Mouse (Mus musculus) erythroblast, embryonic 14.5 days (primary cell): ENCODE results near the gene Ptges2. TPM values are rescaled to one million over a fixed set of nuclear protein-coding genes. Genes with fewer than 3 reads are reported as not detected.

Experiments used
- H3K27me3 ChIP-seq: 2 replicates; pipeline ENCODE4 v1.6.1; 2012; ENCODE audit warnings: inconsistent platforms; ENCODE audit not compliant: control insufficient read depth
- H3K36me3 ChIP-seq: 2 replicates; pipeline ENCODE4 v1.6.1; 2012; ENCODE audit warnings: mild to moderate bottlenecking, inconsistent platforms; ENCODE audit not compliant: control insufficient read depth
- H3K4me1 ChIP-seq: 2 replicates; pipeline ENCODE4 v1.6.1; 2012; ENCODE audit warnings: inconsistent platforms; ENCODE audit not compliant: control insufficient read depth
- H3K4me3 ChIP-seq: replicated peaks from 2 replicates; pipeline ENCODE3; 2012; ENCODE audit warnings: moderate library complexity, mild to moderate bottlenecking, inconsistent platforms
- H3K9me3 ChIP-seq: 2 replicates; pipeline ENCODE4 v1.6.1; 2012; ENCODE audit warnings: low read length, inconsistent platforms, mixed read lengths; ENCODE audit not compliant: control insufficient read depth
- GATA1 ChIP-seq: IDR thresholded peaks from 2 replicates; pipeline ENCODE4 v1.6.1; 2012; ENCODE audit warnings: low read length, inconsistent platforms, mixed read lengths
- TAL1 ChIP-seq: IDR thresholded peaks from 3 replicates; pipeline ENCODE4 v1.6.1; 2012; ENCODE audit warnings: low read length, inconsistent platforms, mixed read lengths
- polyA plus RNA-seq: library from polyadenylated mRNA; stranded (reverse); fragments of >175 nt; gene quantifications from 2 replicates; pipeline ENCODE4 v1.2.3, GENCODE M21; 2012

The Ptges2 gene
- polyA plus RNA-seq, 1 experiment, result 0.21 TPM

DNA sequence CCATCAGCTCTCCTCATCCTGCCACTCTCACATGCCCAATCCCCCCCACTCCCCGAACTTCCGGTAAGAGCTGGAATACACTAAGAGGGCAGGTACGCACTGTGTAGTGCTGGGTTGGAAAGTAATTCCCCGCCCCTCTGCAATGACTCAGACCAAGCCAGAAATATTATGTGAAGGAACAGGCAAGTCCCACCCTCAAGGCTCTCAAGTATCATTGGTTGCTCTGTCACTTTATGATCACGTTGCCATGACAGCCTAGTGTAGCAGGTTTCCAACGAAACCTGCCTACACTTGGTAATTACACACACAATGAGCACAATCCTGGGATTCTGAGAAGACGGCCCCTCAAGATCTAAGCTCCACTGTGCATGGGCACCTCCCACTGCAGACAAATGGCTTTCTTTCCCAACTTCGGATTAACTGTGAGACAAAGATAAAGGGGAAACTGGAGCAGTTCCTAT, 32.6 kb downstream of the Ptges2 start:
- TF ChIP-seq TAL1, result no peak
- no peak for TF ChIP-seq GATA1
- Histone ChIP-seq H3K27me3 (no peaks in the 10 kb centered on the region), H3K36me3 (no peaks in the 10 kb centered on the region), H3K4me1 (peaks cover 49% of the 10 kb centered on the region), H3K9me3 (no peaks in the 10 kb centered on the region), H3K4me3 (no peak overlapping the region)

GRCm38 (mm10) chr2:32429215-32429891, 33.7 kb downstream of the Ptges2 start:
- peaks cover 42% of the 10 kb centered on the region for H3K4me1 ChIP-seq
- TF ChIP-seq TAL1 (no peak), GATA1 (no peak)

GRCm38 (mm10) chr2:32430701-32431676, 35.3 kb downstream of the Ptges2 start:
- TF ChIP-seq GATA1 (no peak), TAL1 (no peak)
- Histone ChIP-seq H3K4me3 (no peak overlapping the region), H3K9me3 (no peaks in the 10 kb centered on the region), H3K36me3 (no peaks in the 10 kb centered on the region), H3K4me1 (peaks cover 30% of the 10 kb centered on the region), H3K27me3 (no peaks in the 10 kb centered on the region)

More at GRCm38 (mm10) chr2:32429215-32429891, 33.7 kb downstream of the Ptges2 start:
- no peaks in the 10 kb centered on the region for H3K9me3 ChIP-seq
- H3K36me3 ChIP-seq, result no peaks in the 10 kb centered on the region
- no peak overlapping the region for H3K4me3 ChIP-seq
- H3K27me3 ChIP-seq, result no peaks in the 10 kb centered on the region

DNA sequence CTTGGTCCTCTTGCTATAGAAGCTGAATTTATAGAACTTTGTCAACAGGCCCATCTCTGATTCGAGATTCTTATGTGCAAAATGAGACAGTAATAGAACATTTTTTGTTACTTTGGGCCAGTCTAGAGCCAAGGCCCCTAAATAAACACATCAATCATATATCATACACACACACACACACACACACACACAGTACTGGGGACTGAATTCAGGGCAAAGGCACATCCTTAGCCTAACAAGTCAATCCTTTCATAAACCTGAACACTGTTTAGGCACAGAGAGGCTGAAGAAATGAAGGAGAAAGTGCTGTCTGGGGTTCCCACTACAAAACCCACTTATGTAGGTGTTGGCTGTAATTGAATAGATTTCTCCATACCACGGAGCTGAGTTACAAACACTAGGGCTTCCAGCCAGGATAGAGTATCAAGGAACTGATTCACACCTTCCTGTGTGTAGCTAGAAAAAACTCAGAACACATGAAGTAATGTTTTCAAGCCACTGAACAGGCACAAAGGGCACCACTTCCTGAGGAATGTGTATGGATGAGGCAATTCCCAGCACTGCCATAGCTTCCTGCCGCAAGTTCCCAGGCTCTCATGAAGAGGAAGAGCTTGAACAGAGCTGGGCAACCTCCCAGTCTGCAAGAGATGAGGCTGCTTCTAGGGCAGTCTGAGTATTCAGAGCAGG, 41.1 kb downstream of the Ptges2 start:
- H3K27me3 ChIP-seq, result no peaks in the 10 kb centered on the region
- H3K4me3 ChIP-seq, result no peak overlapping the region
- H3K9me3 ChIP-seq, result no peaks in the 10 kb centered on the region
- H3K4me1 ChIP-seq, result peaks cover 6% of the 10 kb centered on the region
- peaks cover 2% of the 10 kb centered on the region for H3K36me3 ChIP-seq
- no peak for TF ChIP-seq GATA1
- no peak for TF ChIP-seq TAL1

GRCm38 (mm10) chr2:32437612-32438166, 42.0 kb downstream of the Ptges2 start:
- H3K4me1 ChIP-seq, result peaks cover 6% of the 10 kb centered on the region
- H3K36me3 ChIP-seq, result peaks cover 2% of the 10 kb centered on the region
- no peak for TF ChIP-seq TAL1
- TF ChIP-seq GATA1, result no peak
- no peaks in the 10 kb centered on the region for H3K9me3 ChIP-seq
- H3K4me3 ChIP-seq, result no peak overlapping the region
- no peaks in the 10 kb centered on the region for H3K27me3 ChIP-seq

DNA sequence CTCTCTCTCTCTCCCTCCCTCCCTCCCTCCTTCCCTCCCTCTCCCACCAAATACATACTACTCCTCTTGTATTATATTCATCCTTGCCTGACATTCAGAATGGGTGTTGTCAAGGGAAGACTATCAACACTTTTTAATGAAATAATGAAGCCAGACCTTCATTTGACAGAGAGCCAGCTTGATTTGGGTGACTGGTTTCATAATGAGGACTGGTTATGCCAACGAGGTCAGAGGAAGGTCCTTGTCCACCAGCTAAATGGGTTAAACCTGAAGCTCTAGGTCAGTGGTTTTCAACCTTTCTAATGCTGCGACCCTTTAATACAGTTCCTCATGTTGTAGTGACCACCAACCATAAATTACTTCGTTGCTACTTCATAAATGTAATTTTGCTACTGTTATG, 43.0 kb downstream of the Ptges2 start:
- Histone ChIP-seq H3K36me3 (peaks cover 11% of the 10 kb centered on the region), H3K9me3 (no peaks in the 10 kb centered on the region), H3K4me1 (peaks cover 10% of the 10 kb centered on the region), H3K27me3 (no peaks in the 10 kb centered on the region), H3K4me3 (no peak overlapping the region)
- no peak for TF ChIP-seq TAL1
- no peak for TF ChIP-seq GATA1

DNA sequence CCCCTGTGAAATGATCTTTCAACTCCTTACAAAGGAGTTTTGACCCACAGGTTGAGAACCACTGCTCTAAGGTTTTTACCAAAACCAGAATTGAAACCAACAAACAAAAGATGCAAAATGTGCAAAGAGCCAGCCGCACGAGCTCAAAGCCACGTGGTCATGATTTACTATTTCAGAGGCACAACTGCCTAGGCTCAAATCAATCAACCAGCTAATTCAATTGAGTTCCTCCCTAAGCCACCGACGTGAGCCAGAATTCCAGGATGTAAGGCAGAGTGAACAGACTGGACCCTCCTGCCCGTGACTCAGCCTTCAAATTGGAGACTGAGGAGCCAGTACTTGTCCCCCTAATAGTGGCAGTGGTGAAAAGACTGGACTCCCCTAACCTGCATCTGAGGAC, 43.5 kb downstream of the Ptges2 start:
- Histone ChIP-seq H3K4me1 (peaks cover 14% of the 10 kb centered on the region), H3K36me3 (peaks cover 15% of the 10 kb centered on the region), H3K4me3 (no peak overlapping the region), H3K9me3 (no peaks in the 10 kb centered on the region), H3K27me3 (no peaks in the 10 kb centered on the region)
- TF ChIP-seq TAL1 (no peak), GATA1 (no peak)

DNA sequence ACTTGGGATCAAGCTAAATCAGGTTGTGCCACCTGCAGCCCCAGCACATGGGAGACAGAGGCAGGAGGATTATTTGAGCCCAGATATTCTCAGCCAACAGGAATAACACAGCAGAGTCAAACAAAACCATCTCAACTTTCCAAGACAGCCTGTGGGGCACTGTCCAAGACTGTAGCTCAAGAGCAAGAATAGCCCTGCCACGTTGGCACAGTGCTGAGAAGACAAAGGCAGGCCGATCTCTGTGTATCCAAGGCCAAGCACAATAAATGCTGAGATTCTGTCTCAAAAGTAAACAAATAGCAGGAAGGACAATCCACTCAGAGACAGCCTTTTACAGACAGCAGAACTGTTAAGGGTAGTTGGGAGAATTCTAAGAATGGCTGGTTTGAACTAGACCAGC, 44.5 kb downstream of the Ptges2 start:
- Histone ChIP-seq H3K4me1 (peaks cover 15% of the 10 kb centered on the region), H3K4me3 (no peak overlapping the region), H3K9me3 (no peaks in the 10 kb centered on the region), H3K27me3 (no peaks in the 10 kb centered on the region), H3K36me3 (peaks cover 24% of the 10 kb centered on the region)
- TF ChIP-seq TAL1 (no peak), GATA1 (no peak)

DNA sequence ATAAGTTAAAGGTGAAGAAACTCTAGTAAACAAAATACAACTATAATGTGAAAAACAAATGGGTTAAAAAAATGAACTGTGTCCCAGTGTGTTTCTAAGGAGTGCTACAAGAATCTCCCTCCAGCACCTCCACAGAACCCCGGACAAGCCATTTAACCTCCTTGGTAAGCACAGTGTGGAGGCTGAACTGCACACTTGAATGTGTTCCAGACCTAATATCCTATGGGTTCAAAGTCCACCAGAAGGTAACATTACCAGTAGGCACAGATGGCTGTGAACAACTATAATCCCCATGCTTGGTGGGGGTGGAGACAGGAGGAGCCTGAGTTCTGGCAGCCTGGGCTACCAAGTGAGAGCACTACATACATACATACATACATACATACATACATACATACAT, 44.9 kb downstream of the Ptges2 start:
- Histone ChIP-seq H3K4me3 (no peak overlapping the region), H3K36me3 (peaks cover 29% of the 10 kb centered on the region), H3K4me1 (peaks cover 15% of the 10 kb centered on the region), H3K27me3 (no peaks in the 10 kb centered on the region), H3K9me3 (no peaks in the 10 kb centered on the region)
- TF ChIP-seq TAL1, result no peak
- TF ChIP-seq GATA1, result no peak
